Mouse (Mus musculus) left cerebral cortex, adult 6 months (tissue): ENCODE measurements around the gene Olfr948. TPM values are rescaled to one million over a fixed set of nuclear protein-coding genes. Genes with fewer than 3 reads are reported as not detected.

Experiments
- long read RNA-seq, 2 experiments: library from polyadenylated mRNA; unstranded; transcript quantifications; one replicate each; pipeline ENCODE4 v2.0.0; 2019 to 2020
- polyA plus RNA-seq: library from polyadenylated mRNA; unstranded; fragments of <200 nt; fragmentation: Nextera tagmentation; gene quantifications from 2 replicates; pipeline ENCODE4 v1.2.3, GENCODE M21; 2021

Olfr948 gene
- polyA plus RNA-seq: not detected in 2 replicates
- long read RNA-seq, experiment 1: 0 reads
- long read RNA-seq, experiment 2: 0 reads

DNA sequence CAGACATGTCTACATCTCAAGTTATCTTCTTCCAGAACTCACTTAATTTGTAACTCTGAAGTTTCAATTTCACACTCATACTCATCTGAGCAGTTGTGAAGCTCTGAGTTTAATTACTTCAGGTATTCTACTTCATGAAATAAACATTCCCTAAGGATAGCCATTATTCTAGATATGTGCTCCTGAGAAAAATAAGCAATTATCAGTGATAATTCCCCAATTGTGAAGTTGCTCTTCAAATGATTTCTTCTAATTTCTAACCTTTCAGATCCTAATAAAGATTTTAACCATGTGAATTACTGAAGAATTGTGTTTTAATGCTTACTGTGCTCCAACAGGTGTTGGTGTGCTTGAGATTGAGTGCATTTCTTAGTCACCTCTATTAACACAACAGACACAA is at the start of gene Olfr948:
Gene Olfr948, minus strand, starts transcription at position 101 of the 400 bp plus-strand sequence.

DNA sequence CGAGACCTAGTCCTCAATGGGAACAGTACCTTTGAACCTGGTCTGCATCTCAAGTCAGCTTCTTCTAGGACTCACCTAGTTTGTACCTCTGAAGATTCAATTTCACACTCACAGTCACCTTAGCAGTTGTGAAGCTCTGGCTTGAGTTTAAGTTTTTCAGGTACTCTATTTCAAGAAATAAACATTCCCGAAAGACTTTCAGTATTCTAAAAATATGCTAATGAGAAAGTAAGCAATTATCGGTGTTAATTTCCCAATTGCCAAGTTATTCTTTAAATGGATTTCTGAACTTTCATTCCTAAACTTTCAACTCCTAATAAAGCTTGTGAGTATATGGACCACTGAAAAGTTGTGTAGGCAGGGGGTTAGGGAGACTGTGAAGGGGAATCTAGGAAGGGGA is 49.1 kb downstream of the Olfr948 start, which contains the start of gene Olfr945:
Gene Olfr945, minus strand, starts transcription at position 101 of the 400 bp plus-strand sequence.

Other genes starting within 250 kb of the Olfr948 start
- not detected in 2 replicates for gene Olfr938, start 247.2 kb downstream of the Olfr948 start, polyA plus RNA-seq
- not detected in 2 replicates for gene Olfr27, start 197.9 kb downstream of the Olfr948 start, polyA plus RNA-seq
- 0.01 TPM in 1 of 2 replicates, not detected in the other for gene Olfr943, start 159.7 kb downstream of the Olfr948 start, polyA plus RNA-seq
- gene Olfr944, start 124.1 kb downstream of the Olfr948 start, polyA plus RNA-seq: not detected in 2 replicates
- not detected in 2 replicates for gene Olfr1537, start 76.1 kb downstream of the Olfr948 start, polyA plus RNA-seq
- gene Olfr945, start 49.2 kb downstream of the Olfr948 start, polyA plus RNA-seq: not detected in 2 replicates
- gene Olfr951, start 61.4 kb upstream of the Olfr948 start, polyA plus RNA-seq: not detected in 2 replicates
- not detected in 2 replicates for gene Olfr952, start 101.1 kb upstream of the Olfr948 start, polyA plus RNA-seq
- gene Olfr954, start 130.7 kb upstream of the Olfr948 start, polyA plus RNA-seq: not detected in 2 replicates
- gene Olfr955, start 145.9 kb upstream of the Olfr948 start, polyA plus RNA-seq: not detected in 2 replicates
- not detected in 2 replicates for gene Olfr44, start 167.9 kb upstream of the Olfr948 start, polyA plus RNA-seq
- not detected in 2 replicates for gene Olfr957, start 189.8 kb upstream of the Olfr948 start, polyA plus RNA-seq
- not detected in 2 replicates for gene Olfr958, start 228.0 kb upstream of the Olfr948 start, polyA plus RNA-seq
- not detected in 2 replicates for gene Olfr959, start 249.5 kb upstream of the Olfr948 start, polyA plus RNA-seq